Mouse (Mus musculus) liver, embryonic 14.5 days (tissue): ENCODE measurements at regions not wholly inside any gene's neighbourhood (a gene's known extent, or its start where the extent isn't known, plus 50 kb on each side); places are given as distances from the start of the nearest gene placed in this dataset.

Experiments
- CTCF ChIP-seq: IDR thresholded peaks from 2 replicates; pipeline ENCODE4 v1.5.1; 2016; ENCODE audit warnings: antibody characterized with exemption, low read depth, control low read depth
- EP300 ChIP-seq: IDR thresholded peaks from 2 replicates; pipeline ENCODE4 v1.6.1; 2016; ENCODE audit warnings: antibody characterized with exemption, low read depth

GRCm38 (mm10) chr3:53376864-53377447 lies 86.2 kb downstream of the Nhlrc3 start:
- no peak for TF ChIP-seq CTCF
- TF ChIP-seq EP300, result no peak
